18 mouse cellular contexts compared by ENCODE assay signal in genomic region chr5:135695277-135695721, GRCm38 (mm10). TPM values are rescaled to one million over a fixed set of nuclear protein-coding genes. Genes with fewer than 3 reads are reported as not detected.
DNase-seq lines count a peak whose midpoint lies in the region; ATAC-seq lines count a peak whose summit lies in the region.
"Had no signal": no experiment of that assay in that cellular context is flagged by ENCODE, and none has a peak within 500 bp of the region (broad histone marks: within the 10 kb centered on the region; RNA-seq: fewer than 3 reads in every experiment).

No protein-coding gene starts in this region.

- H3K36me3 ChIP-seq in limb, embryonic 11.5 days (ENCODE audit: control insufficient read depth, insufficient read depth, low read length): peaks cover 2% of the 10 kb centered on the region; the same call in 1 of the 2 replicates
- peaks cover 38% of the 10 kb centered on the region for H3K36me3 ChIP-seq in limb, embryonic 10.5 days
- H3K36me3 ChIP-seq in limb, embryonic 12.5 days: peaks cover 21% of the 10 kb centered on the region
- H3K36me3 ChIP-seq in stomach, embryonic 15.5 days: no peaks in the 10 kb centered on the region
- H3K36me3 ChIP-seq: forebrain, embryonic 15.5 days had no signal

- H3K4me1 ChIP-seq in limb, embryonic 11.5 days (ENCODE audit: control insufficient read depth, insufficient read depth, low read length): peaks cover 4% of the 10 kb centered on the region; the same call in 1 of the 2 replicates
- peaks cover 13% of the 10 kb centered on the region for H3K4me1 ChIP-seq in limb, embryonic 10.5 days
- peaks cover 8% of the 10 kb centered on the region; the same call in 1 of the 2 replicates for H3K4me1 ChIP-seq in brown adipose tissue, adult 24 weeks (ENCODE audit: control insufficient read depth, insufficient read depth, insufficient read length, low read length)
- H3K4me1 ChIP-seq in limb, embryonic 12.5 days (replicated peaks): peaks cover 14% of the 10 kb centered on the region
- H3K4me1 ChIP-seq in stomach, embryonic 15.5 days: peaks cover 17% of the 10 kb centered on the region

- H3K9me3 ChIP-seq in limb, embryonic 11.5 days (ENCODE audit: control insufficient read depth, low read length): no peaks in the 10 kb centered on the region
- H3K9me3 ChIP-seq in limb, embryonic 10.5 days (replicated peaks): no peaks in the 10 kb centered on the region
- H3K9me3 ChIP-seq in limb, embryonic 12.5 days: no peaks in the 10 kb centered on the region
- H3K9me3 ChIP-seq in stomach, embryonic 15.5 days: no peaks in the 10 kb centered on the region
- H3K9me3 ChIP-seq: forebrain, embryonic 15.5 days; limb, embryonic 15.5 days; megakaryocyte, embryonic 14.5 days; neural tube, embryonic 12.5 days had no signal

- H3K9ac ChIP-seq in limb, embryonic 11.5 days (ENCODE audit: low read length): no peak overlapping the region
- H3K9ac ChIP-seq in limb, embryonic 12.5 days (replicated peaks): no peak overlapping the region
- H3K9ac ChIP-seq in stomach, embryonic 15.5 days: no peak overlapping the region
- H3K9ac ChIP-seq: forebrain, embryonic 15.5 days; hindbrain, embryonic 14.5 days; limb, embryonic 15.5 days; neural tube, embryonic 12.5 days had no signal

- H3K4me3 ChIP-seq in limb, embryonic 11.5 days (ENCODE audit: low read depth, low read length): no peak overlapping the region
- H3K4me3 ChIP-seq in limb, embryonic 10.5 days: no peak overlapping the region
- no peak overlapping the region for H3K4me3 ChIP-seq in brown adipose tissue, adult 24 weeks (ENCODE audit: insufficient read depth, low read depth, low read length)
- H3K4me3 ChIP-seq in limb, embryonic 12.5 days (replicated peaks): no peak overlapping the region
- H3K4me3 ChIP-seq in stomach, embryonic 15.5 days (replicated peaks): no peak overlapping the region
- H3K4me3 ChIP-seq: forebrain, embryonic 15.5 days; limb, embryonic 15.5 days; megakaryocyte, embryonic 14.5 days; neural tube, embryonic 12.5 days had no signal

- 0 out of 2 replicates have a peak overlapping the region, but pooled peaks have one; percentile 21 for H3K27ac ChIP-seq in limb, embryonic 11.5 days (replicated peaks; ENCODE audit: low read depth, low read length)
- no peak overlapping the region for H3K27ac ChIP-seq in limb, embryonic 10.5 days
- H3K27ac ChIP-seq in brown adipose tissue, adult 24 weeks (replicated peaks; ENCODE audit: low read depth, low read length): peak overlapping the region; percentile 55
- 0 out of 2 replicates have a peak overlapping the region, but pooled peaks have one; percentile 20 for H3K27ac ChIP-seq in limb, embryonic 12.5 days
- no peak overlapping the region for H3K27ac ChIP-seq in stomach, embryonic 15.5 days
- H3K27ac ChIP-seq: forebrain, embryonic 15.5 days; hindbrain, embryonic 14.5 days; limb, embryonic 15.5 days; neural tube, embryonic 12.5 days had no signal

- 58% methylated on average over 7 of the region's 7 CpGs for WGBS in limb, embryonic 11.5 days
- WGBS in limb, embryonic 10.5 days: 73% methylated on average over 7 of the region's 7 CpGs
- 47% methylated on average over 7 of the region's 7 CpGs for WGBS in limb, embryonic 12.5 days
- 44% methylated on average over 7 of the region's 7 CpGs for WGBS in stomach, embryonic 15.5 days

- ATAC-seq in limb, embryonic 11.5 days (ENCODE audit: insufficient number of reproducible peaks, low FRiP score, low TSS enrichment, low read depth): no peak
- ATAC-seq in limb, embryonic 12.5 days (ENCODE audit: insufficient number of reproducible peaks, insufficient read depth, low FRiP score, low TSS enrichment, low read depth): no peak
- peak; percentile 35; the same call in 1 of the 2 replicates for ATAC-seq in stomach, embryonic 15.5 days (ENCODE audit: insufficient read depth, low FRiP score, low read depth)
- ATAC-seq: CD4-positive, CD25-positive, alpha-beta regulatory T cell, adult 4 months; forebrain, embryonic 15.5 days had no signal

- DNase-seq in limb, embryonic 11.5 days (ENCODE audit: low spot score): no peak
- no peak for DNase-seq in limb, embryonic 10.5 days (ENCODE audit: low spot score)
- no peak for DNase-seq in retina, postnatal 1 day
- DNase-seq in frontal cortex, postnatal 14 days (ENCODE audit: low spot score in 2 of 2): no peak
- DNase-seq: cerebellum, adult 11 months; gastrocnemius, postnatal 10 days; heart, postnatal 10 days; kidney, adult 8-10 months; right cerebral cortex, postnatal 25 days had no signal

- no peak overlapping the region for H3K4me2 ChIP-seq in limb, embryonic 11.5 days (ENCODE audit: low read depth, severe bottlenecking)
- H3K4me2 ChIP-seq in limb, embryonic 12.5 days: no peak overlapping the region
- no peak overlapping the region for H3K4me2 ChIP-seq in stomach, embryonic 15.5 days
- H3K4me2 ChIP-seq: forebrain, embryonic 15.5 days; hindbrain, embryonic 14.5 days; limb, embryonic 15.5 days; neural tube, embryonic 12.5 days had no signal

- H3K27me3 ChIP-seq in limb, embryonic 11.5 days (ENCODE audit: control insufficient read depth, insufficient read depth, low read length): no peaks in the 10 kb centered on the region
- no peaks in the 10 kb centered on the region for H3K27me3 ChIP-seq in limb, embryonic 10.5 days (ENCODE audit: low read depth, poor library complexity, severe bottlenecking)
- no peaks in the 10 kb centered on the region for H3K27me3 ChIP-seq in limb, embryonic 12.5 days
- H3K27me3 ChIP-seq in stomach, embryonic 15.5 days (replicated peaks): no peaks in the 10 kb centered on the region
- H3K27me3 ChIP-seq: forebrain, embryonic 15.5 days; limb, embryonic 15.5 days; megakaryocyte, embryonic 14.5 days; neural tube, embryonic 12.5 days had no signal

RNA-seq across cellular contexts. Expression of gene Por, which starts 25.5 kb away (rescaled TPM):
- polyA plus RNA-seq in limb, embryonic 11.5 days (2014; fragmentation: Nextera tagmentation; extraction: Ambion mirVana): 111 and 121 TPM in 2 replicates
- 166 and 179 TPM in 2 replicates for polyA plus RNA-seq in limb, embryonic 10.5 days (2016; fragmentation: Nextera tagmentation; extraction: Ambion mirVana)
- 138 and 156 TPM in 2 replicates for polyA plus RNA-seq in brown adipose tissue, adult 24 weeks (2012; ENCODE audit: insufficient read depth, insufficient read length, missing spikeins)
- 114 and 120 TPM in 2 replicates for polyA plus RNA-seq in limb, embryonic 12.5 days (2016; fragmentation: Nextera tagmentation; extraction: Ambion mirVana)
- 99.8 and 101 TPM in 2 replicates for polyA plus RNA-seq in stomach, embryonic 15.5 days (2015; fragmentation: Nextera tagmentation; extraction: Ambion mirVana)

RNA-seq across cellular contexts. Expression of gene Tmem120a, which starts 48.9 kb away (rescaled TPM):
- 43.6 and 49.5 TPM in 2 replicates for polyA plus RNA-seq in limb, embryonic 11.5 days (2014; fragmentation: Nextera tagmentation; extraction: Ambion mirVana)
- 54.1 and 62.5 TPM in 2 replicates for polyA plus RNA-seq in limb, embryonic 10.5 days (2016; fragmentation: Nextera tagmentation; extraction: Ambion mirVana)
- 131 and 304 TPM in 2 replicates for polyA plus RNA-seq in brown adipose tissue, adult 24 weeks (2012; ENCODE audit: insufficient read depth, insufficient read length, missing spikeins)
- polyA plus RNA-seq in limb, embryonic 12.5 days (2016; fragmentation: Nextera tagmentation; extraction: Ambion mirVana): 47.9 and 52.5 TPM in 2 replicates
- polyA plus RNA-seq in stomach, embryonic 15.5 days (2015; fragmentation: Nextera tagmentation; extraction: Ambion mirVana): 43.9 and 45.5 TPM in 2 replicates

Comparison
In these comparisons a context has a peak if more than half of its experiments do, and no peak if none do; other contexts are left out.
1. H3K27ac ChIP-seq: peak in limb, embryonic 11.5 days (single experiment), brown adipose tissue, adult 24 weeks (single experiment) and limb, embryonic 12.5 days (single experiment); none in limb, embryonic 10.5 days (single experiment) and stomach, embryonic 15.5 days (single experiment).